Mouse (Mus musculus): ENCODE measurements around the gene Gm44579.

Gene Gm44579

GRCm38 (mm10) chr15:98220877-98221276 is at the start of gene Gm44579, which contains the start of gene Olfr287:
Gene Gm44579, minus strand, starts transcription at chr15:98220977.
Gene Olfr287, minus strand, starts transcription at chr15:98221056.
- DNase-seq (ENCODE audit: low spot score) = no peak

GRCm38 (mm10) chr15:98257776-98258175 is 37.0 kb upstream of the Gm44579 start:
- DNase-seq (ENCODE audit: low spot score) = no peak

GRCm38 (mm10) chr15:98257193-98257592 is 36.4 kb upstream of the Gm44579 start, which contains the start of gene H1fnt:
Gene H1fnt, minus strand, starts transcription at chr15:98257293.
- no peak for DNase-seq (ENCODE audit: low spot score)

GRCm38 (mm10) chr15:98256271-98256670 is 35.5 kb upstream of the Gm44579 start:
- DNase-seq (ENCODE audit: low spot score) = no peak

GRCm38 (mm10) chr15:98235442-98235841 is 14.7 kb upstream of the Gm44579 start:
- no peak for DNase-seq (ENCODE audit: low spot score)

GRCm38 (mm10) chr15:98234350-98234749 is 13.6 kb upstream of the Gm44579 start, which contains the start of gene Olfr286:
Gene Olfr286, minus strand, starts transcription at chr15:98234450.
- DNase-seq (ENCODE audit: low spot score) = no peak

GRCm38 (mm10) chr15:98226096-98226495 is 5.3 kb upstream of the Gm44579 start:
- no peak for DNase-seq (ENCODE audit: low spot score)

GRCm38 (mm10) chr15:98225610-98226009 is 4.8 kb upstream of the Gm44579 start:
- DNase-seq (ENCODE audit: low spot score) = no peak

GRCm38 (mm10) chr15:98222377-98222776 is 1.6 kb upstream of the Gm44579 start:
- no peak for DNase-seq (ENCODE audit: low spot score)

- no peak for DNase-seq (ENCODE audit: low spot score)
Measured at GRCm38 (mm10) chr15:98214130-98214529, 6.6 kb downstream of the Gm44579 start.

- DNase-seq (ENCODE audit: low spot score) = no peak
Measured at GRCm38 (mm10) chr15:98213336-98213870, 7.4 kb downstream of the Gm44579 start.

- DNase-seq (ENCODE audit: low spot score) = no peak
Measured at GRCm38 (mm10) chr15:98209676-98210075, 11.1 kb downstream of the Gm44579 start.

GRCm38 (mm10) chr15:98195442-98195841 is 25.3 kb downstream of the Gm44579 start, which contains the start of gene Olfr288:
Gene Olfr288, minus strand, starts transcription at chr15:98195542.
- no peak for DNase-seq (ENCODE audit: low spot score)

GRCm38 (mm10) chr15:98184456-98184855 is 36.3 kb downstream of the Gm44579 start:
- DNase-seq (ENCODE audit: low spot score) = no peak

- no peak for DNase-seq (ENCODE audit: low spot score)
Measured at GRCm38 (mm10) chr15:98181856-98182570, 38.8 kb downstream of the Gm44579 start.

- peak; percentile 71 for DNase-seq (ENCODE audit: low spot score)
Measured at GRCm38 (mm10) chr15:98181132-98181711, 39.6 kb downstream of the Gm44579 start.

GRCm38 (mm10) chr15:98180567-98181131 is 40.1 kb downstream of the Gm44579 start:
- DNase-seq (ENCODE audit: low spot score) = no peak

GRCm38 (mm10) chr15:98177320-98177719 is 43.5 kb downstream of the Gm44579 start:
- DNase-seq (ENCODE audit: low spot score) = no peak

GRCm38 (mm10) chr15:98173821-98174220 is 47.0 kb downstream of the Gm44579 start:
- DNase-seq (ENCODE audit: low spot score) = peak; percentile 45

GRCm38 (mm10) chr15:98172113-98172512 is 48.7 kb downstream of the Gm44579 start:
- no peak for DNase-seq (ENCODE audit: low spot score)

- DNase-seq (ENCODE audit: low spot score) = no peak
Measured at GRCm38 (mm10) chr15:98170917-98171316, 49.9 kb downstream of the Gm44579 start.

- no peak for DNase-seq (ENCODE audit: low spot score)
Measured at GRCm38 (mm10) chr15:98170365-98170764, 50.4 kb downstream of the Gm44579 start.

GRCm38 (mm10) chr15:98168622-98169004 is 52.2 kb downstream of the Gm44579 start:
- DNase-seq (ENCODE audit: low spot score) = no peak

All from c-Kit-positive CD71-positive TER-119-positive erythroid progenitor cells, embryonic 14.5 days (primary cell).